Mouse (Mus musculus) E14TG2a.4 (cell line): Measurements from ENCODE around the gene Trim10.

Experiments
- CTCF ChIP-seq: conservative IDR thresholded peaks from 2 replicates; pipeline ENCODE4 v1.5.1; 2014; ENCODE audit warnings: low read length
- NANOG ChIP-seq: IDR thresholded peaks from 2 replicates; pipeline ENCODE4 v1.6.1; 2014; ENCODE audit warnings: borderline replicate concordance, low read length, mixed read lengths
- POU5F1 ChIP-seq: IDR thresholded peaks from 2 replicates; pipeline ENCODE4 v1.6.1; 2014; ENCODE audit warnings: low read length, borderline replicate concordance

- TF ChIP-seq CTCF (peak; percentile 46; the same call in 1 of the 2 replicates), NANOG (no peak), POU5F1 (no peak)
Measured at GRCm38 (mm10) chr17:36825525-36825924, 43.8 kb upstream of the Trim10 start.
